Mouse (Mus musculus) lung, adult 2 months (tissue): ENCODE measurements around the gene Cdk2.

Source experiments
- CTCF ChIP-seq: fragments of 200-500 bp; IDR thresholded peaks from 2 replicates; pipeline ENCODE4 v1.5.1; 2011; ENCODE audit warnings: mild to moderate bottlenecking, low read length, control low read depth; ENCODE audit not compliant: insufficient read depth
- POLR2A ChIP-seq: fragments of 200-500 bp; IDR thresholded peaks from 2 replicates; pipeline ENCODE4 v1.6.1; 2011; ENCODE audit warnings: low read depth, mild to moderate bottlenecking, control low read depth, low read length, borderline replicate concordance; ENCODE audit errors: extremely low read depth

DNA sequence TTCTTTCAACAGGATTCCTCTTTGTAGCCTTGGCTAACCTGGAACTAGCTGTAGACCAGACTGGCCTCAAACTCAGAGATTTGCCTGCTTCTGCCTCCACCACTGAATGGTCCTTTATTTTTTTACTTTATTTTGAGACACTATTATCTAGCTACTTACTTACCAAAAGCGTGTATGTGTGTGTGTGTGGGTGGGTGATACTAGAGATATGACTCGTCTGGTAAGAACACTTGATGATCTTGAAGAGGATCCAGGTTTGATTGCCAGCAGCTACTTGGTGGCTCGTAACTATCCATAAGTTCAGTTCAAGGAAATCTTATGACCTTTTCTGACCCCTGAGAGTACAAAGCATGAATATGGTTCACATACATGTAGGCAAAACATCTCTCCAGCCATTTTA is 39.5 kb downstream of the Cdk2 start:
- TF ChIP-seq CTCF (no peak), POLR2A (no peak)
